Mouse (Mus musculus): ENCODE data around the gene Sp110. TPM values are rescaled to one million over a fixed set of nuclear protein-coding genes. Genes with fewer than 3 reads are reported as not detected.
"Not testable (repeated sequence)": the region's sequence is repeated elsewhere in the genome, so short reads cannot be mapped to it uniquely, and the experiment has no call there.

Gene Sp110
- polyA plus RNA-seq, 1 experiment, result 22.2 TPM

GRCm38 (mm10) chr1:85555261-85555660 lies 43.4 kb downstream of the Sp110 start:
- DNase-seq (ENCODE audit: low spot score), result peak; percentile 51

GRCm38 (mm10) chr1:85546442-85546841 lies 52.2 kb downstream of the Sp110 start:
- DNase-seq (ENCODE audit: low spot score), result not testable (repeated sequence)

GRCm38 (mm10) chr1:85543818-85544217 lies 54.8 kb downstream of the Sp110 start:
- not testable (repeated sequence) for DNase-seq (ENCODE audit: low spot score)

GRCm38 (mm10) chr1:85528451-85529110 lies 70.0 kb downstream of the Sp110 start:
- not testable (repeated sequence) for DNase-seq (ENCODE audit: low spot score)

Other genes starting within 250 kb of the Sp110 start
- gene G530012D18Rik, start 23.1 kb downstream of the Sp110 start, polyA plus RNA-seq (2012; rRNA removed), result 0.22 TPM in 1 of 2 replicates, not detected in the other
- gene Sp140, start 1.6 kb upstream of the Sp110 start, polyA plus RNA-seq (2012; rRNA removed), result 14.0 and 15.8 TPM in 2 replicates
- 32.2 and 37.7 TPM in 2 replicates for gene Sp100, start 51.2 kb upstream of the Sp110 start, polyA plus RNA-seq (2012; rRNA removed)
- gene A630001G21Rik, start 179.8 kb upstream of the Sp110 start, polyA plus RNA-seq (2012; rRNA removed), result 3.3 and 4.8 TPM in 2 replicates
- gene Cab39, start 194.6 kb upstream of the Sp110 start, polyA plus RNA-seq (2012; rRNA removed), result 116 and 130 TPM in 2 replicates

Measured in urinary bladder, adult 2 months (tissue).